Mouse (Mus musculus) C2C12 (cell line): ENCODE data around the gene Ahsa1.

Experiments used
- CEBPB ChIP-seq: IDR thresholded peaks from one replicate; pipeline ENCODE4 v1.6.1; 2011; ENCODE audit warnings: low read depth, mild to moderate bottlenecking, control low read depth, moderate library complexity
- CTCF ChIP-seq: IDR thresholded peaks from one replicate; pipeline ENCODE4 v1.5.1; 2011; ENCODE audit not compliant: control insufficient read depth, insufficient read depth, insufficient read length
- MAX ChIP-seq: IDR thresholded peaks from one replicate; pipeline ENCODE4 v1.6.1; 2011; ENCODE audit warnings: mild to moderate bottlenecking, control low read depth
- MYOG ChIP-seq: IDR thresholded peaks from one replicate; pipeline ENCODE4 v1.6.1; 2011; ENCODE audit not compliant: control insufficient read depth, insufficient read length; ENCODE audit errors: extremely low read depth
- USF1 ChIP-seq: IDR thresholded peaks from one replicate; pipeline ENCODE4 v1.6.1; 2011; ENCODE audit warnings: low read depth, mild to moderate bottlenecking, control low read depth, moderate library complexity

DNA sequence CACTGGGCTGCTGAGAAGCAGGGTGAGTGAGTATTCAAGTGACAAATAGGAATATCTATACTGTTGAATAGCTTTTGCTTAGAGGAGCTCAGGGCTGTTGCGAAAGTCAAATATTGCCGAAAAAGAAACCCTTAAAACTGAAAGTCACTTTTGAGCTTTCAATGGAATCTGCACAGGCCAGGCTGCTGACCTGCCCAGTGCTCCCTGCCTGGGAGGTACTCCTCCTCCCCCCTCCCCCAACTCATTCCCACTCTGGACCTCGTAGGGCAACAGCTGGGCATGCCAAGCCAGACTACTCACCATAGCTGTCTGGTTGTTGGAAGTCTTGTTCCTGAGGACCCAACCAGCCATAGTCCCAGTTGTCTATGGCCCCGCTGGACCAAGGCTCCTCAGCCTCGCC, 18.4 kb downstream of the Ahsa1 start:
- TF ChIP-seq CTCF (no peak), CEBPB (no peak), MYOG (no peak), MAX (no peak), USF1 (no peak)
